Mouse (Mus musculus): Measurements from ENCODE around the gene Mgrn1. TPM values are rescaled to one million over a fixed set of nuclear protein-coding genes. Genes with fewer than 3 reads are reported as not detected.

Mgrn1 gene
- polyA plus RNA-seq, 1 experiment from 2014 or later: 128 TPM

DNA sequence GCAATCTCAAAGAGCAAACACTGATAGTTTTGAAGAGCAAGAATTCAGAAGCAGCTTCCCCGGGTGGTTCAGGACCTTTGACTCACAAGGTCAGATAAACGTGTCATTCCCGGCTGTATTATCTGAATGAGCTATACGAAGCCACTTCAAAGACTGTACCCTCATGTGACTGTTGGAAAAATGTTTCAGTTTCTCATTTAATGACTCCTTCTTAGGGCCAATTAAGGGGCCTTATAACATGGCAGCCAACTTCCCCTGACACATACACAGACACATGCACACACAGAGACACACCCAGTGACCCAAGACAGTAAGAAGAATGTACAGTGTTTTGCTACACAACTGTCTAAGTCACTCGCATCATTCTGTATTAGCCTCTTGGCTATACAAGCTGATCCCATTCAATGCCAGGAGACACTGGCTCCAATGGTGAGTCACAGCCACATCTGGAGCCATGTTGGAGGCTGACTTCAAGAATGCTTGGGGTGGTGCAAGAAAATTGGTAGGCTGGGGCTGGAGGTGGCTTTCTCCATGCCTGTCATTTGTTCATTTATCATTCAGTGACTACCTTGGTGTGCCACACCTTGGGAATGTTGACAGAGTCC lies 30.9 kb upstream of the Mgrn1 start:
- Histone ChIP-seq H3K9ac (ENCODE audit: low read length) (no peak overlapping the region), H3K4me3 (ENCODE audit: low read length) (no peak overlapping the region), H3K36me3 (ENCODE audit: control insufficient read depth, insufficient read depth) (no peaks in the 10 kb centered on the region), H3K9me3 (replicated peaks; ENCODE audit: control insufficient read depth, low read length) (no peaks in the 10 kb centered on the region), H3K27ac (ENCODE audit: low read length) (no peak overlapping the region), H3K27me3 (ENCODE audit: control insufficient read depth, insufficient read depth, low read length) (no peaks in the 10 kb centered on the region), H3K4me2 (ENCODE audit: low read depth, low read length) (no peak overlapping the region), H3K4me1 (ENCODE audit: control insufficient read depth, insufficient read depth, low read length) (no peaks in the 10 kb centered on the region)
- ATAC-seq (replicated peaks; ENCODE audit: extremely low read depth, insufficient read depth, low FRiP score): no peak
- 24% methylated on average over 5 of the region's 5 CpGs for WGBS

DNA sequence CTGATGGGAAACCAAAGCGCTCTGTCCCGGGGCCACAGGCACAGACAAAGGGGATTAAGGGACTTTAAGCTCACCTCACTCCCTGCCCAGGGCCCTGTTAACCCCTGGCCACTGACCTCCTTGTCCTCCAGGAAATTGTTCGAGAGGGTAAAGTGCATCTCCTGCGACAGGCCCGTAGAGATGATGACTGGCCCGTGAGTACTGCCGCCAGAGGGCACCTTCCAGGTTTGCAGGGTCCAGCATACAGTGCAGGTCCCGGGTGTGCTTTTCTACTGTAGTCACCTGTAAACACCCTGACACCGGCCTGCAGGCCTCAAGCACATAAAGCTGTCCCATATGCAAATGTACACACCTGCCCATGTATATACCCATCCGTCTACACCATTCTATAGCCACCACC lies 24.7 kb upstream of the Mgrn1 start:
- Histone ChIP-seq H3K9ac (ENCODE audit: low read length) (no peak overlapping the region), H3K27ac (ENCODE audit: low read length) (no peak overlapping the region), H3K9me3 (replicated peaks; ENCODE audit: control insufficient read depth, low read length) (no peaks in the 10 kb centered on the region), H3K27me3 (ENCODE audit: control insufficient read depth, insufficient read depth, low read length) (no peaks in the 10 kb centered on the region), H3K4me1 (ENCODE audit: control insufficient read depth, insufficient read depth, low read length) (peaks cover 5% of the 10 kb centered on the region; the same call in 1 of the 2 replicates), H3K4me3 (ENCODE audit: low read length) (no peak overlapping the region), H3K4me2 (ENCODE audit: low read depth, low read length) (no peak overlapping the region), H3K36me3 (ENCODE audit: control insufficient read depth, insufficient read depth) (no peaks in the 10 kb centered on the region)
- ATAC-seq (replicated peaks; ENCODE audit: extremely low read depth, insufficient read depth, low FRiP score): no peak
- WGBS: 54% methylated on average over 10 of the region's 10 CpGs

DNA sequence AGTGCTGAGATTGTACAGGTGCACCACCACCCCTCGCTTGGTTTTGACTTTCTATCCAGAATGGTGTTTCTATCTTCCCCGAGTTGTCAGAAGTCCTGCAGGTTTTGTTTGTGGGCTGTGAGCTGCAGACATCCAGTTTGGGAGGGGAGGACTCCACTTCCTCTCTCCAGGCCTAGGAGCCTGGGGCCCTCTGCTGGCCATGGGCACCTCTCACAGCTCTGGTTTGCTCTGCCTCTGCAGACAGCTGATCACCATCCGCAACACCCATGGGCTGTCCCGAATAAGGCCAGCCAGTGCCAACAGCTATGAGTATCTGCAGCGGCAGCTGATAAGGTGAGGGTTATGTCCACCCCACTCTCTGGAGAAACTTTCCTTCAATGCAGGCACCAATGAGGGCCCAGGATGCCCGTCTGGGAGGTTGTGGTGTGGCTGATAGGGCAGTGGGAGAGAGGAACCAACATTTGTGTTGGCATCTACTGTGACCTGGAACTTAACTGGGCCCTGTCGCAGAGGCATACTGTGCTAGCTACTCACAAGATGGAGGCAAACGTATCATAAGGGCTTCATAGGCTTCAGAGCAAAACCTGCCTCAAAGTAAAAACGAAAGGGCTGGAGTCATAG lies 23.1 kb upstream of the Mgrn1 start:
- Histone ChIP-seq H3K9ac (ENCODE audit: low read length) (no peak overlapping the region), H3K4me2 (ENCODE audit: low read depth, low read length) (peak overlapping the region; percentile 22; the same call in 1 of the 2 replicates), H3K27ac (ENCODE audit: low read length) (no peak overlapping the region), H3K27me3 (ENCODE audit: control insufficient read depth, insufficient read depth, low read length) (no peaks in the 10 kb centered on the region), H3K9me3 (replicated peaks; ENCODE audit: control insufficient read depth, low read length) (no peaks in the 10 kb centered on the region), H3K4me3 (ENCODE audit: low read length) (no peak overlapping the region), H3K36me3 (ENCODE audit: control insufficient read depth, insufficient read depth) (no peaks in the 10 kb centered on the region), H3K4me1 (ENCODE audit: control insufficient read depth, insufficient read depth, low read length) (peaks cover 5% of the 10 kb centered on the region; the same call in 1 of the 2 replicates)
- WGBS: 22% methylated on average over 9 of the region's 9 CpGs
- peak; percentile 86 for ATAC-seq (replicated peaks; ENCODE audit: extremely low read depth, insufficient read depth, low FRiP score)

DNA sequence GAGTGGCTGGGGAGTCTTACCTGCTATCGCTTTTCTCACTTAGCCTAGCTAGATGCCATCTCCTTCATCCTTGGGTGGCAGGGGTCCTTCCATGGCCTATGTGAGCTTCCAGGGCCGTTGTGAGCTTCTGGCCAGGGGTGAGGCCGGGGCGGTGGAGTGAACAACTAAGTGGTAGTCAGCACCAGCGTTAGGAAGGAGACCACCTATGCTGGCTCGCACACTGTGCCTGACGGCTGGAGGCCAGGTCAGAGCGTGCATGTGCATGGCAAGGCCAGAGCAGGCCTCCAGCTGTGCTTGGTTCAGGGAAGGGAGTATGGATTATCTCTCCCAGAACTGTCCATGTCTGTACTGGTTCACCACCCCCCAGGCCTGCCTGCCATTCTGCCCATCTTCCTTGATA lies 22.3 kb upstream of the Mgrn1 start:
- H3K27ac ChIP-seq (ENCODE audit: low read length): no peak overlapping the region
- H3K9me3 ChIP-seq (replicated peaks; ENCODE audit: control insufficient read depth, low read length): no peaks in the 10 kb centered on the region
- H3K4me1 ChIP-seq (ENCODE audit: control insufficient read depth, insufficient read depth, low read length): peaks cover 5% of the 10 kb centered on the region; the same call in 1 of the 2 replicates
- H3K36me3 ChIP-seq (ENCODE audit: control insufficient read depth, insufficient read depth): no peaks in the 10 kb centered on the region
- no peak overlapping the region for H3K4me2 ChIP-seq (ENCODE audit: low read depth, low read length)
- H3K4me3 ChIP-seq (ENCODE audit: low read length): no peak overlapping the region
- WGBS: 84% methylated on average over 8 of the region's 8 CpGs
- ATAC-seq (replicated peaks; ENCODE audit: extremely low read depth, insufficient read depth, low FRiP score): no peak
- H3K27me3 ChIP-seq (ENCODE audit: control insufficient read depth, insufficient read depth, low read length): no peaks in the 10 kb centered on the region
- H3K9ac ChIP-seq (ENCODE audit: low read length): no peak overlapping the region

DNA sequence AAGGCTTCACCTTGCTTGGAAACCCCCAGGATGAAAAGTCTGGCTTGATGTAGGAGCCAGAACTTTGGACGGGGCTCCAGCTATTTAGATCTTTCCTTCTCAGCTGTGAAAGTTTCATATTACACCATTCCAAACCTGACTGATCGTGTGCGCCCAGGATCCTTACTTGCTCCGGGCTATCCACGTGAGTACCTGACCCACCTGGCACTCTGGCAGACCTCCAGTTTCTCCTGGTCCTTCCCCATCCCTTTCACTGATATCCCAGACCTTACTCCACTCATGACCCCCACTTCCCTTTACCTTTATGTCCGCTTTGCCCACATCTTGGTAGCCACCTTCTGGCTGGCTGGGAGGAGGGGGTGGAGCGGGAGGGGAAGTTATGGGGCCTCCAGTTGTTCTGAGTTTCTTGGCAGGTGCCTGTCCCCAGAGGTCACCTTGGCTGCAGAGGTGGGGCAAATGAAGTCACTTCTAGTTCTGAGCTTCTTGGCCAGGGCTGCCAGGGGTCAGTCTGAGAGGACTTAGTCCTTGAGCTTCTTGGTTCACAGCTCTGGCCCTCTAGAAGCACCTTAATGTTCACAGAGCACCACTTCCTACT lies 19.9 kb upstream of the Mgrn1 start:
- no peaks in the 10 kb centered on the region for H3K9me3 ChIP-seq (replicated peaks; ENCODE audit: control insufficient read depth, low read length)
- no peak for ATAC-seq (replicated peaks; ENCODE audit: extremely low read depth, insufficient read depth, low FRiP score)
- no peak overlapping the region for H3K4me2 ChIP-seq (ENCODE audit: low read depth, low read length)
- no peak overlapping the region for H3K4me3 ChIP-seq (ENCODE audit: low read length)
- H3K4me1 ChIP-seq (ENCODE audit: control insufficient read depth, insufficient read depth, low read length): peaks cover 5% of the 10 kb centered on the region; the same call in 1 of the 2 replicates
- H3K27me3 ChIP-seq (ENCODE audit: control insufficient read depth, insufficient read depth, low read length): no peaks in the 10 kb centered on the region
- 58% methylated on average over 7 of the region's 7 CpGs for WGBS
- H3K36me3 ChIP-seq (ENCODE audit: control insufficient read depth, insufficient read depth): peaks cover 11% of the 10 kb centered on the region
- no peak overlapping the region; the same call in 1 of the 2 replicates for H3K9ac ChIP-seq (ENCODE audit: low read length)
- no peak overlapping the region for H3K27ac ChIP-seq (ENCODE audit: low read length)

DNA sequence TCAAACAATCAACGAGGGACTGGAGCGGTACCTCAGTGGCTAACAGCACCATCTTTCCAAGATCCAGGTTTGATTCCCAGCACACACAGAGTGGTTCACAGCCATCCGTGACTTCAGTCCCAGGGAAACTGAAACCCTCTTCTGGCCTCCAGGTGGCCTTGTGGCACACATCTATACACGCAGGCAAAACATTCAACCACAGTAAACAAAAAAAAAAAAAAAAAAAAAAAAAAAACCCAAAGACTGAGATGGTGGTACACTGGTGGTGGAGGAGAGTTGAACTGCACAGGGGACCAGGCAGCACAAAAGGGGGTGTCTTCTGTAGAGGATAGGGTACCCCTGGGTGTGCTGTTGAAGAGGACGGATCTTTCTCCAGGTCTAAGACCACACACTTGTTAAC lies 15.6 kb upstream of the Mgrn1 start:
- 93% methylated on average over 5 of the region's 5 CpGs for WGBS
- Histone ChIP-seq H3K4me2 (ENCODE audit: low read depth, low read length) (no peak overlapping the region), H3K27ac (ENCODE audit: low read length) (no peak overlapping the region), H3K36me3 (ENCODE audit: control insufficient read depth, insufficient read depth) (peaks cover 16% of the 10 kb centered on the region), H3K4me1 (ENCODE audit: control insufficient read depth, insufficient read depth, low read length) (peaks cover 15% of the 10 kb centered on the region), H3K27me3 (ENCODE audit: control insufficient read depth, insufficient read depth, low read length) (no peaks in the 10 kb centered on the region), H3K9ac (ENCODE audit: low read length) (no peak overlapping the region), H3K4me3 (ENCODE audit: low read length) (no peak overlapping the region), H3K9me3 (replicated peaks; ENCODE audit: control insufficient read depth, low read length) (no peaks in the 10 kb centered on the region)
- no peak for ATAC-seq (replicated peaks; ENCODE audit: extremely low read depth, insufficient read depth, low FRiP score)

DNA sequence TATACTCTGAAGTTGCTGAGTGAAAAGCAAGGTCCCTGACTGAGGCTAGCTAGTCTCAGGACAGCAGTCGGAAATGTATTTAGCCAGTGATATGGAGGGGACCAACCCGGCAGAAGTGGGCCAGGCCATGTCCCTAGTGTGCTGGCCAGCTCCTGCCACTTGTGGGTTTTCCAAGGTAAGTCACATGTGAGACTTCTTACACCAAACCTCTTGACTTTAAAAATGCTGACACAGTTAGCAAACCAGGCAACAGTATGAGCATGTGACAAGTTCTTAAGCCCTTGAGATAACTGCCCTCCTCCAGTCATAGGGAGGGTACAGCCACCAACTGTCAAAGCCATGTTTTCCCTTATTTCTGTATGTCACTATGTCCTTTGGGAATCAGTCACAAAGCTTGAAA lies 14.1 kb upstream of the Mgrn1 start:
- ATAC-seq (replicated peaks; ENCODE audit: extremely low read depth, insufficient read depth, low FRiP score): no peak
- H3K4me1 ChIP-seq (ENCODE audit: control insufficient read depth, insufficient read depth, low read length): peaks cover 26% of the 10 kb centered on the region
- no peak overlapping the region for H3K4me2 ChIP-seq (ENCODE audit: low read depth, low read length)
- H3K9me3 ChIP-seq (replicated peaks; ENCODE audit: control insufficient read depth, low read length): no peaks in the 10 kb centered on the region
- 53% methylated on average over 2 of the region's 2 CpGs for WGBS
- H3K27me3 ChIP-seq (ENCODE audit: control insufficient read depth, insufficient read depth, low read length): no peaks in the 10 kb centered on the region
- H3K9ac ChIP-seq (ENCODE audit: low read length): no peak overlapping the region
- H3K4me3 ChIP-seq (ENCODE audit: low read length): no peak overlapping the region
- H3K27ac ChIP-seq (ENCODE audit: low read length): no peak overlapping the region
- peaks cover 19% of the 10 kb centered on the region for H3K36me3 ChIP-seq (ENCODE audit: control insufficient read depth, insufficient read depth)

DNA sequence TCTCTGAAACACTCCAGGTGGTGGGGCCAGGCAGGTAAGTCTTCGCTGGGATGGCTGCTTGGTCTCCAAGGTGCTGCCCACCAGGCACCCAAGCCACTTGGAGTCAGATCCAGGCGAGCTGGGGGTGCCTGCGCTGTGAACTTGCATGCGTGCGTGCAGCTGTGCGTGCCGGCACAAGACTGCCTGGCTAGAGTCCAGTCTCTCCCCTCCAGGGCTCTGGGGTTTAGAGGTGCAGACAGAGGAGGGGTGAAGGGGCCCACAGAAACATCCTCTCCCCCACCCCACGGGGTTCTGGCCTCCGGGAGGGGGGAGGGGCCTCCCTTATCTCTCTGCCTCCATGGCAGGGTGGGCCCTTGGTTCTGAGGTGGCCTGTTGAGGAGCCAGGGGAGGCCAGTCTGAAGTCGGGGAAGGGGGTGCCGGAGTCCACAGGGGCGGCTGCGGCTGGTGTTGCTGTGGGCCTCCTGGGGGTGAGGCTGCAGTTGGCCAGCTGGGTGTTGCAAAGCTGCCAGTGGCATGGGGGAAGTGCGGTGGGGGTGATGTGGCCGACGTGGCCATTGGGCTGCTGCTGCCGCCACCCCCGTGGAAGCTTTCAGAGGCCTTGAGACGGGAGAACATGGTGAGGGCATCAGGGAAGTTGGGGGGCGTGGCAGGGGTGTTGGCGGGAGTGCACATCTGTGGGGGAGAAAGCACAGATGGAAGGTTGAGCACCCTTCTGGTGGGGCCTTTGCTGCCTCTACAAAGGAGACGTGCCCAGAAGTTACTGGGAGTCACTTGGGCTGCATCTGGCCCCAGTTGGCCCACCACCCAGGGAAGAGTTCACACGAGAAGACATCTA lies 10.6 kb upstream of the Mgrn1 start:
- H3K4me2 ChIP-seq (ENCODE audit: low read depth, low read length): no peak overlapping the region
- WGBS: 65% methylated on average over 23 of the region's 23 CpGs
- H3K4me1 ChIP-seq (ENCODE audit: control insufficient read depth, insufficient read depth, low read length): peaks cover 43% of the 10 kb centered on the region
- H3K9me3 ChIP-seq (replicated peaks; ENCODE audit: control insufficient read depth, low read length): no peaks in the 10 kb centered on the region
- peaks cover 12% of the 10 kb centered on the region; the same call in 1 of the 2 replicates for H3K36me3 ChIP-seq (ENCODE audit: control insufficient read depth, insufficient read depth)
- H3K4me3 ChIP-seq (ENCODE audit: low read length): no peak overlapping the region
- H3K9ac ChIP-seq (ENCODE audit: low read length): peak overlapping the region; percentile 27; the same call in 1 of the 2 replicates
- peak overlapping the region; percentile 29; the same call in 1 of the 2 replicates for H3K27ac ChIP-seq (ENCODE audit: low read length)
- ATAC-seq (replicated peaks; ENCODE audit: extremely low read depth, insufficient read depth, low FRiP score): no peak
- no peaks in the 10 kb centered on the region for H3K27me3 ChIP-seq (ENCODE audit: control insufficient read depth, insufficient read depth, low read length)

Measured in heart, embryonic 16.5 days (tissue).